Mouse (Mus musculus) thymus, postnatal 25 days (tissue): ENCODE measurements around the gene Kirrel3.

Experiments
- DNase-seq: peaks from one replicate; pipeline ENCODE4 v3.0.0; 2022

Kirrel3 gene

DNA sequence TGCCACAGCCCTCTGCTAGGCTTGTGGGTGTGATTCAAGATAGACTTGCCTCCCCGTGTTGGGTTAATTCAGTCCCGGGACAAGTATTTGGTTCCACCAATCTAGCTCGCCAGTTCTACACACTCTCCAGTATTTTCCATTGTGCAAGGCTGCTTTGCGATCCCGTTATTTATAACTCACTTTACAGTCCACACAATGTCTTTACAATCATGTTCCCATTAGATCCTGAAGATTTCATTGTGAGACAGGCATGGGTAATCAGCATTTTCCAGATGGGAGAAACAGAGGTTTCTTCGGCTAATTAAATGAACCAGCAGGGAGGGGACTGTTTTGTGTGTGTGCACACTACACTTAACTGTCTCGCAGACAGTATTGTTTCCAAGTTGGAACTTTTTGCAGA is 557.9 kb downstream of the Kirrel3 start:
- no peak for DNase-seq

DNA sequence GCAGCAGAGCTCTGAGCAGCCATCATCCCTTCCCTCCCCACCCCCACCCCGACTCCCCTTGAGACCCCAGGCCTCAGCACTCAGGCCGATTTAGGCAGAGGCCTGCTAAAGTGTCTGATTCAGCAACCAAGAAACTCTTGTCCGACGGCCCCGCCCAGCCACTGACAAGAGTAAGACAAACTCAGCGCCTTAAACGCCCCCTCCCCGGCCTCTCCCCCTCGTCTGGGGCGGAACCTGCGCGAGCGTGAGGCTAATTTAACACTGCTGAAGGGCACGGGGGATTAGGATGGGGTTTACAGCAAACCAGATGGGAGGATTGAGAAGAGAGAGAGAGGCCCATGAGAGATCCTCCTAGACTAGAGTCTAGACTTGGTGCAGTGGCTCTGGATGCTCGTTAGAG is 558.8 kb downstream of the Kirrel3 start:
- no peak for DNase-seq

DNA sequence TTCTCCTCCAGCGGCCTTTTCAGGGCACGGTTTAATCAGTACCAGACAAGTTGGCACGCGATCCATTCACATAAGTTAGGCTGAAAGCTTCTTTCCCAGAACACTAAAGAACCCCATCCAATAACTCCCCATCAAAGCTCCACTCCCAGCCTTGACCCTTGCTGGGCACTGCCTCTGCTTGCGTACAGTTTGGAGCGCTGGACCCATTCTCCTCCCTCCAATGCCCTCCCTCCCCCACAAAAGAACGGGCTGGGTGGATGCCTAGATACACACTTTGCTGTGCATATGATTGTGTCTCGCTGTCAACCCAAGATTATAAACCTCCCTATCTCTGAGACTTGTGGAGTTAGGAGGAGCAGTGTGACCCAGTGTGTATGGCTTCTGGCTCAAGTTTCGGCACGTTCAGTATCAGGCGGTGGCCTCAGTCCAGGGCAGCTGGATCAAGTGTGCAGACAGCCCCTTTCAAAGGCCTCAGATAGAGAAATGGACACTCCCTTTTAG is 559.4 kb downstream of the Kirrel3 start:
- no peak for DNase-seq

- DNase-seq = no peak
Observed at GRCm38 (mm10) chr9:35045756-35046155, 560.1 kb downstream of the Kirrel3 start.

DNA sequence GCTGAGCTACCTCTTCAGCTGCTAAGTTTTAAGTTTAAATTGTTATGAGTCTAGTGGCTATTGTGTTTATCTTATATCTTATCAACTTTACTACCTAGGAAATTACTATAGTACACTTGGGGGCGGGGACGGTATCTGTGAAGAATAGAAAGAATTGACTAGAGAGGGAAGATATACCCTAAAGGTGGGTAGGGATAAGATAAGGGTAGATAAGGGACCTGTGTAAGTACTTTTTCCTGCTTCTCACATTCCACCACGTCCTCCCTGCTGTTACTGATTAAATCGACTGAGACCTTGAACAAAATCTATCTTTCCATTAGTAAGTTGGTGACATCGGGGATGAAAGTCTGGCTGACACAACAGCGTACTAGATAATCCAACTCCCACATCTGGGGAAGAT is 562.8 kb downstream of the Kirrel3 start:
- DNase-seq = no peak

DNA sequence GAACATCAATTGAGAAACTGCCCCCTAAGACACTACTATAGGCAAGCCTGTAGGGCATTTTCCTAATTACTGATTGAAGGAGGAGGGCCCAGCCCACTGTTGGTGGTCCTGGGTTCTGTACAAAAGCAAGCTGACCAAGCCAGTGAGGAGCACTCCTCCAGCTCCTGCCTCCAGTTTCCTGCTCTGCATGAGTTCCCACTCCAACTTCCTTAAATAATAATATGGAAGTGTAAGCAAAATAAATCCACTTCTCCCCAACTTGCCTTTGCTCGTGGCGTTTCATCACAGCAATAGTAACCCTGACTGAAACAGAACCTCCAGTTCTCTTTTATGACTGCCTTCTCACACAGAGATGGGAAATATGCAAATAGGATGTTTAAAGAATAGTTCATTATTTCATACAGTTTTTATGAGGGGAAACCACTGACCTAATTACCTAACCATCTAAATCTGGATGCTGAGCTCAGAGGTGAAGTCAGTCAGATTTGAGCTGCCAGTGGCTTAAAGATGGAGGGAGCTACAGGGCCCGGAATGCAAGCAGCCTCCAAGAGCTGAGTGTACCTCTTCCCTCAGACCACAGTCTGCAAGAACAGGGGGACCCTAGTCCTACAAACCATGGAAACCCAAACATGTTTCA is 564.3 kb downstream of the Kirrel3 start:
- DNase-seq = no peak

GRCm38 (mm10) chr9:35050701-35051454 is 565.2 kb downstream of the Kirrel3 start:
- no peak for DNase-seq

- no peak for DNase-seq
Observed at GRCm38 (mm10) chr9:35051666-35052065, 566.0 kb downstream of the Kirrel3 start.

DNA sequence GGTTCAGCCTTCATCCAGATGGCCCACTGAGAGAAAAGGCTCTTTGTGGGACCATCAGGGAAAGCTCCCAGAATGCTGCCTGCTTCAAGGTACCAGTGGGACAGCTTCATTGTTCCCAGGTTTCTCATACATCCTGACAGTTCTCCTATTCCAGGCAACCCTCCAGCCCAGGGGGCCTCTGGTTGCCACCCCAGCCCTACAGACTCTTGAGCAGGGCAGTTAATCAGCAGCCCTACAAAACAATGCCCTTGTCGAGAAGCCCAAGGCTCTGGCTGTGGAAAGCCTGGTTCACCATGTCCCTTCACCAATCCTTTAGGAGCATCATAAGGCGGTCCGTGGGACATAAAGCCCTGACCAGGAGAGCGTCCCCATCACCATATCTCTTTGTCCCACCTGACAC is 567.0 kb downstream of the Kirrel3 start:
- no peak for DNase-seq

DNA sequence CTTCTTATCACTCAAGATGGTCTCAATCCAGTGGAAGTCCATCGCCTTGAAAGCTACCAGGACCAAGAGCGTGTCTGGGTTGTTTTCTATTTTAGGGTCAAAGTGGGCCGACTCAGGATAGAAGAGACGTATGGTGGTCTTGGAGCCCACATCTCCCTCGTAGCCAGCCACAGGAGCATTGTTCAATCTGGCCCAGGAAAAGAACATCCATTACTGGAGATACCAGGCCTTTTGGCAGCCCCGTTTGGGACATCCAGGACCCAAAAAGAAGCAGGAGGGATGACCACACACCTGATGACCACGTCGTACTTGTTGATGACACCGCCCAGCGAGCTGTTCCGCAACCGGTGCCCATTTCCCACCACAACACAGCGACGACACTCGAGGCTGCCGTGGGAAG is 567.4 kb downstream of the Kirrel3 start:
- no peak for DNase-seq

- DNase-seq = no peak
Observed at GRCm38 (mm10) chr9:35053669-35054068, 568.0 kb downstream of the Kirrel3 start.

DNA sequence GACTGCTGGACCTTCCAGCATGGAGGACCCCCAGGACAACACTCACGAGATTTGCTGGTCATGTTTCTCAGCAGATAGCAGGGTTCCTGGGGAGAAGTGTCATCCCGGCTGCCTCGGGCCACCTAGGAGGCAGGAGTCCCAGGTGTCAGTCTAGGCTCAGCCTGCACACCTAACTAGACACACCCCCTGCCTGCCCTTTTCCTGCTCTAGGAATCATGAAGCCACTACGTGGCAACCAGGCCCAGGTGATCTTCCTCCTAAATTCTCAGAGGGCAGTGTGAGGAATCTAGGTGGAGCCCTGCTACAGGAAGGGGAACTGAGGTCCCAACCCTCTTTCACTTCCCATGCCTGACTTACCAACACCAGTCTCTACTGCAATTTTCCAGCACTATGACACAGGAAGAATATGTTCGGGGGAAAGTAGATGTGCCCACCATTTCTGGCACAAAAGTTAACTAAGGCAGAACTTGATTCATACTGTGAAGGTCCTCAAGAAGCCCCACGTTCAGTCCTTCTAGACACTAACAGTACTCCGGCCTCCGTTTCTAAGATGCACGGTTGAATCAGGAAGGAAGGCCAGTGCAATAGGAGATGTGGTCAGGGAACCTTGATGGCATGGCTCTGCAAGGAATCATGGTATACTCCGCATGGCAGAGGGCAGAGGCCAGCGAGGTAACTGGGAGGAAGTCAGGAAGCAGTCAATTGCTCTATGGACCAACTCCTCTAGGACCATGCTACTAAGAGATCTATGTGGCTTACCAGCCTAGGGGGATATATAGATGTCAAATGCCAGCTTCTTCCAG is 570.0 kb downstream of the Kirrel3 start:
- DNase-seq = no peak

GRCm38 (mm10) chr9:35056611-35057010 is 570.9 kb downstream of the Kirrel3 start:
- DNase-seq = no peak

DNA sequence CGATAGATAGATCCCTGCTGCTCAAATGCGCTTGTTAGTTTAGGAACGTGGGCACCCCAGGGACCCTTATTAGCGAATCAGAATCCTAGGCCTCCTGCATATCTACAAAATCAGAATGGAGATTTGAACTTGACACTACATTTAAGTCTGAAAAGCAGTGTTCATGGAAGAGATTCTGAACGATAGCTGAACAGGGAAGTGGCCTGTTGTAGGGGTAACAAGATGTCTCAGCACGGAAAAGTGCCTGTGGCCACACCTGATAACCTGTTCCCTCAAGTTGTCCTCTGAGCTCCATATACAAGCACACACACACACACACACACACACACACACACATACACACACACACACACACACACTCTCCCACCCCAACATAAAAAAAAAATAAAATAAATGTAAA is 571.9 kb downstream of the Kirrel3 start:
- no peak for DNase-seq

- no peak for DNase-seq
Observed at GRCm38 (mm10) chr9:35058186-35058585, 572.5 kb downstream of the Kirrel3 start.

DNA sequence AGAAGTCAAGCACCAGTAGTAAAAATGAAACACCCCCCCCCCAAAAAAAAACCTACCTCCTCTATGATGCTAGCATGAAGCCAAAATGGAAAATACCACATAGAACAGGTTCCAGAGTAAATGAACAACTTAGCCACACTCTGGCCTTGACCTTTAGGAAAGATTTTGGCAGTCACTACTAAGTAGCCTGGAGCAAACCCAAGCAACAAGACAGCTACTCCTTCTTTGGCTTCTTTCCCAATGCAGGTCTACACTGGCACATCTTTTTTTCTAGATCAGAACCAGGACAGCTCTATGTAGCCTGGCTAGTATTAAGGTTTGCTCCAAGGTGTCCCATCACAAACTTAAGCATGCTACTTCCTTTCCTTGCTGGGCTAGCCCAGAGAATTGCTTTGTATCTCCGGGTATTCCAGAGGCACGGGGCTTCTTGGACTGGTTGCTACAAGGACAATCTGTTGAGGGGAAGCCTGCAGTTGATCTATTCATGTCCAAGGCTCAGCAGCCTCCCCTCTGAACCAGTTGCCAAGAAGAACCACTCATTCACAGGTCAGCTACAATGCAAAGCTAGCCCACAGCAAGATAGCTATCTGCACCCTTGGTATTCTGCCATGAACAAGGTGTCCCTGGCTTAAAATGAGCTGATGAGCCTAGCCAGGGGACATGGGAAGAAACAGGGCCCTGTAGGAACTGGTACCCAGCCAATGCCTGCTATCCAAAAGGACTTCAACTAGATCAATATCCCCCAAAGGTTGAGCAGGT is 573.1 kb downstream of the Kirrel3 start:
- DNase-seq = no peak

DNA sequence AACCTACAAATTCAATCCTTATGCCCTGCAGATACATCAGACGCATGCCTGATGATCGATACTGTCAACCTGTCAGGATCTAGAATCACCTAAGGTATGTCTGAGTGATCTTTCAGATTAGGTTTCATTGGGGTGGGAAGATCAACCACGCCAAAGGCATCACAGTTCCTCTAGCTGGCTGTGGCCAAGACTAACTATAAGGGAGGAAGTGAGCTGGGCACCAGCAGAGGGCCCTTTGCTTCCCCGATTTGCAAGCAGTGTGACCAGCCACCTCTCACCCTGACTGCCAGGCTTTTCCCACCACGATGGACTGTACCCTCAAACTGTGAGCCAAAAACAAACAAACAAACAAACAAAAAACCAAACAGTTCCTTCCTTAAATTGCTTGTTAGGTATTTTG is 574.2 kb downstream of the Kirrel3 start:
- no peak for DNase-seq

DNA sequence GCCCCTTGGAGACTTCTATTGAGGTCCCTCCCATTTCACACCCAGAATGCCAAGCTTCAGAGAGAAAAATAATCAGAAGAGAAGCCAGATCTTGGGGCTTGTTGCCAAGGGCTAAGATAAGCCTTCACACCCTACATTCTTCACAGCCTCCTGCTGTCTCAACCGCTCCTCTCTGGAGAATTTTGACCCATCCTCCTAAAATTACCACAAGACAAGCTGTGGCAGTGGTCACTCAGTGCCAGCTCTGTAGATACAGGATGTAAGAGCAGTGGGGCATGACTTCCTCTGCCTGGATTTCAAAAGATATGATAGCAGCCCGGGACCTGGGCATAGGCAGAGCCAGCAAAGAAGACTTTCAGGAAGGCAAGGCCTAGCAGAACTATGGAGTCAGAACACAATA is 575.8 kb downstream of the Kirrel3 start:
- no peak for DNase-seq
